Mouse (Mus musculus) heart, adult 2 months (tissue): ENCODE measurements around the gene Stpg2. TPM values are rescaled to one million over a fixed set of nuclear protein-coding genes. Genes with fewer than 3 reads are reported as not detected.
"Not testable (repeated sequence)": the region's sequence is repeated elsewhere in the genome, so short reads cannot be mapped to it uniquely, and the experiment has no call there.

ENCODE experiments used
- DNase-seq, 2 experiments: peaks; one replicate each; pipeline ENCODE4 v3.0.0; 2021
- H3K27ac ChIP-seq: fragments of 200-600 bp; 2 replicates; pipeline ENCODE4 v1.8.1; 2022
- H3K27me3 ChIP-seq: fragments of 200-500 bp; 2 replicates; pipeline ENCODE4 v1.6.1; 2012; ENCODE audit warnings: mild to moderate bottlenecking, low read length, inconsistent platforms, mixed read lengths; ENCODE audit not compliant: control insufficient read depth, insufficient read depth
- H3K36me3 ChIP-seq: fragments of 200-500 bp; 2 replicates; pipeline ENCODE4 v1.6.1; 2012; ENCODE audit warnings: low read length, inconsistent platforms; ENCODE audit not compliant: control insufficient read depth, insufficient read depth
- H3K4me1 ChIP-seq: fragments of 200-500 bp; 2 replicates; pipeline ENCODE4 v1.6.1; 2011; ENCODE audit warnings: low read length; ENCODE audit not compliant: control insufficient read depth, insufficient read depth
- H3K4me3 ChIP-seq: fragments of 200-600 bp; 2 replicates; pipeline ENCODE4 v1.8.1; 2022
- H3K79me2 ChIP-seq: fragments of 200-500 bp; replicated peaks from 2 replicates; pipeline ENCODE4 v1.6.1; 2012; ENCODE audit warnings: mild to moderate bottlenecking, inconsistent platforms, low read length, moderate library complexity, mixed read lengths; ENCODE audit not compliant: control insufficient read depth, insufficient read depth
- H3K9ac ChIP-seq: fragments of 200-500 bp; 2 replicates; pipeline ENCODE4 v1.6.1; 2012; ENCODE audit warnings: low read depth, mild to moderate bottlenecking, control low read depth, inconsistent platforms, low read length, mixed read lengths
- CTCF ChIP-seq: fragments of 200-600 bp; IDR thresholded peaks from 2 replicates; pipeline ENCODE4 v1.8.1; 2022; ENCODE audit warnings: antibody characterized with exemption, mild to moderate bottlenecking, moderate library complexity
- EP300 ChIP-seq: fragments of 200-500 bp; IDR thresholded peaks from 2 replicates; pipeline ENCODE4 v1.6.1; 2011; ENCODE audit warnings: low read depth, low read length, control low read depth; ENCODE audit not compliant: insufficient read depth
- POLR2A ChIP-seq: fragments of 200-500 bp; IDR thresholded peaks from 2 replicates; pipeline ENCODE4 v1.6.1; 2011; ENCODE audit warnings: mild to moderate bottlenecking, low read depth, low read length, control low read depth; ENCODE audit not compliant: insufficient read depth
- WGBS: fragments of 180-500 bp; shearing (Covaris S2); methylation state at CpG from one replicate; pipeline ENCODE4 v1.1.7; 2018; 5-methylcytosine and 5-hydroxymethylcytosine counted together
- intact Hi-C: fragments of 180-260 bp; cut with DNase I; formaldehyde crosslinking; loops from one replicate; pipeline ENCODE4 v1.15.1; 2025
- polyA plus RNA-seq: library from polyadenylated mRNA; depleted of rRNA; stranded (reverse); fragments of >200 nt; gene quantifications from 2 replicates; pipeline ENCODE4 v1.2.3, GENCODE M21; 2012
- total RNA-seq, 2 experiments: library from RNA; stranded (reverse); gene quantifications; 2 replicates each; pipeline ENCODE4 v1.2.3; 2021

The Stpg2 gene
- total and polyA plus RNA-seq, 3 experiments = not detected

DNA sequence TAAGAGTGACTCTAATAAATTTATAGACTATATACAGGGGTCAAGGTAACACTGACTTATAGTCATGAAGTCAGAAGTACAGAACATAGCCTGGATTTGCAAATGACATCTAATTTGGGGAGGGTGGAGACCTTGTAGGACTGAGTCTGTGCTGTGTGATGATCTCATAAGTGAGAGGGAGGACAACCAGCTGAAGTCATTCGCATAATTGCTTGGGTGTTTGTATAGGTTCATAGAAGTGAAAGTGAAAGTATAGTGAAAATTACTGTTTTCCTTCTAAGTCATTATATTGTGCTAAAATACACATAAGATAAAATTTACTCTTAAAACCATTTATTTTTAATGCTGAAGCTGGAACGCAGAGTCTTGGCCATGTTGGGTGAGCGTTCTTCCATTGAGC, 459.6 kb downstream of the Stpg2 start:
- H3K79me2 ChIP-seq = no peaks in the 10 kb centered on the region
- no peaks in the 10 kb centered on the region for H3K36me3 ChIP-seq
- no peaks in the 10 kb centered on the region for H3K27me3 ChIP-seq
- no peak overlapping the region for H3K4me3 ChIP-seq
- H3K4me1 ChIP-seq = no peaks in the 10 kb centered on the region
- no peak overlapping the region for H3K9ac ChIP-seq
- intact Hi-C loops = no loop called here
- TF ChIP-seq CTCF = no peak
- TF ChIP-seq POLR2A = no peak
- TF ChIP-seq EP300 = no peak
- DNase-seq = no peak
- no peak overlapping the region for H3K27ac ChIP-seq
- WGBS = 87% methylated on average over 3 of the region's 3 CpGs

- no peaks in the 10 kb centered on the region for H3K36me3 ChIP-seq
- H3K27me3 ChIP-seq = no peaks in the 10 kb centered on the region
- 13% methylated on average over 3 of the region's 3 CpGs for WGBS
- no peak for TF ChIP-seq CTCF
- TF ChIP-seq EP300 = no peak
- TF ChIP-seq POLR2A = no peak
- no peak for DNase-seq
- no peak overlapping the region for H3K9ac ChIP-seq
- no peaks in the 10 kb centered on the region for H3K79me2 ChIP-seq
- H3K4me1 ChIP-seq = no peaks in the 10 kb centered on the region
- intact Hi-C loops = no loop called here
- no peak overlapping the region for H3K4me3 ChIP-seq
- no peak overlapping the region for H3K27ac ChIP-seq
Measured at GRCm38 (mm10) chr3:139676192-139676591, 470.7 kb downstream of the Stpg2 start.

DNA sequence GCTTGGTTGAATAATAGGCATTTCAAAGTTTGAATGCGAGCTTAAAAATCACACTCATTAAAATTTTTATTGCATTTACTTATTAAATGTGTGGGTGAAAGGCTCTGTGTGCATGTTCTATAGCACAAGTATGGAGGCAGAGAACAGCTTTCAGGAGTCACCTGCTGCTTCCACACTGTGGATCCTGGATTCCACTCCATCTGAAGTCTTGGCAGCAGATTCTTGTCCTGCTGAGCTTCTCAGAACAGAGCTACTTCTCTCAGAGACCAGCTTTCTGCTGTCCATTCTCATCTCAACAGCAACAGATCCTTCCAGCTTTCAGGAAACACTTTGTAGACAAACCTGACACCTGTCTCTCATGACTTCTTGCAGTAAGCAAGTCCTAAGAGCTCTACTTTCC, 471.2 kb downstream of the Stpg2 start:
- WGBS = 80% methylated on average over 1 of the region's 1 CpGs
- Histone ChIP-seq H3K4me1 (no peaks in the 10 kb centered on the region), H3K27me3 (no peaks in the 10 kb centered on the region), H3K36me3 (no peaks in the 10 kb centered on the region), H3K79me2 (no peaks in the 10 kb centered on the region), H3K4me3 (no peak overlapping the region), H3K27ac (no peak overlapping the region), H3K9ac (no peak overlapping the region)
- TF ChIP-seq CTCF (no peak), EP300 (no peak), POLR2A (no peak)
- DNase-seq = no peak
- intact Hi-C loops = no loop called here

- H3K27me3 ChIP-seq, H3K9ac ChIP-seq, H3K27ac ChIP-seq, H3K4me3 ChIP-seq, DNase-seq, H3K36me3 ChIP-seq, intact Hi-C loops, H3K79me2 ChIP-seq, H3K4me1 ChIP-seq: not testable (repeated sequence)
- WGBS = 92% methylated on average over 3 of the region's 3 CpGs
Measured at GRCm38 (mm10) chr3:139704238-139704637, 498.7 kb downstream of the Stpg2 start.

DNA sequence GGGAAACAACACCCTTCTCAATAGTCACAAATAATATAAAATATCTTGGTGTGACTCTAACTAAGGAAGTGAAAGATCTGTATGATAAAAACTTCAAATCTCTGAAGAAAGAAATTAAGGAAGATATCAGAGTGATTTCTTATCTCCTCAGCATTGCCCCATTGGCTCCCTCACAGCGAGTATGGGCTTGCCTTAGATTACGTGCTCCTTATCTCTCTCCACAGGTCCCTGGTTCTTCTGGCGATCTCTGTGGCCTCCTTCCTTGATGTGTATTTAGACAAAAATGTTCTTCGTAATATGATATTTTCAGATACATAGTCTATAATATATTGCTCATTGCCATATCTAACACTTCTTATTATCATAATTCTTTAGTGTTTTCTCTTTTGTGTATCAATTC, 501.9 kb downstream of the Stpg2 start:
- H3K9ac ChIP-seq, H3K4me1 ChIP-seq, H3K36me3 ChIP-seq, H3K27ac ChIP-seq, H3K27me3 ChIP-seq, H3K4me3 ChIP-seq, H3K79me2 ChIP-seq, DNase-seq, intact Hi-C loops: not testable (repeated sequence)
- 64% methylated on average over 4 of the region's 4 CpGs for WGBS

GRCm38 (mm10) chr3:139709794-139710193, 504.3 kb downstream of the Stpg2 start:
- no peak overlapping the region for H3K4me3 ChIP-seq
- no peaks in the 10 kb centered on the region for H3K27me3 ChIP-seq
- intact Hi-C loops = no loop called here
- H3K36me3 ChIP-seq = no peaks in the 10 kb centered on the region
- no peaks in the 10 kb centered on the region for H3K4me1 ChIP-seq
- no peak overlapping the region for H3K9ac ChIP-seq
- no peak overlapping the region for H3K27ac ChIP-seq
- TF ChIP-seq CTCF (no peak), POLR2A (no peak), EP300 (no peak)
- H3K79me2 ChIP-seq = no peaks in the 10 kb centered on the region
- WGBS = 74% methylated on average over 4 of the region's 4 CpGs
- DNase-seq = no peak

- Histone ChIP-seq H3K4me3 (no peak overlapping the region), H3K27ac (no peak overlapping the region), H3K36me3 (no peaks in the 10 kb centered on the region), H3K9ac (no peak overlapping the region), H3K27me3 (no peaks in the 10 kb centered on the region), H3K4me1 (no peaks in the 10 kb centered on the region), H3K79me2 (no peaks in the 10 kb centered on the region)
- TF ChIP-seq EP300 (no peak), CTCF (no peak), POLR2A (no peak)
- no peak for DNase-seq
- intact Hi-C loops = no loop called here
- 87% methylated on average over 7 of the region's 7 CpGs for WGBS
Measured at GRCm38 (mm10) chr3:139728751-139729150, 523.3 kb downstream of the Stpg2 start.
